Mouse (Mus musculus) heart, embryonic 15.5 days (tissue): ENCODE measurements around the gene Nprl2. TPM values are rescaled to one million over a fixed set of nuclear protein-coding genes. Genes with fewer than 3 reads are reported as not detected.

Source experiments
- ATAC-seq: fragments of 200-750 bp; cut with Nextera tagmentation; replicated peaks from 2 replicates; pipeline ENCODE4 v1.8.0; 2017; ENCODE audit warnings: low read depth, moderate TSS enrichment; ENCODE audit not compliant: insufficient number of reproducible peaks, insufficient read depth, low FRiP score
- H3K27ac ChIP-seq: fragments of 300-500 bp; sonication (generic); 2 replicates; pipeline ENCODE4 v1.5.1; 2015; ENCODE audit warnings: mild to moderate bottlenecking, inconsistent platforms
- H3K27me3 ChIP-seq: fragments of 300-500 bp; sonication (generic); 2 replicates; pipeline ENCODE4 v1.6.1; 2015; ENCODE audit warnings: inconsistent platforms
- H3K36me3 ChIP-seq: fragments of 300-500 bp; sonication (generic); 2 replicates; pipeline ENCODE4 v1.6.1; 2015; ENCODE audit warnings: mild to moderate bottlenecking, inconsistent platforms
- H3K4me1 ChIP-seq: fragments of 300-500 bp; sonication (generic); replicated peaks from 2 replicates; pipeline ENCODE4 v1.6.1; 2015; ENCODE audit warnings: inconsistent platforms
- H3K4me2 ChIP-seq: fragments of 300-500 bp; sonication (generic); 2 replicates; pipeline ENCODE4 v1.6.1; 2015; ENCODE audit warnings: inconsistent platforms, mild to moderate bottlenecking, moderate library complexity
- H3K4me3 ChIP-seq: fragments of 300-500 bp; sonication (generic); 2 replicates; pipeline ENCODE4 v1.5.1; 2015; ENCODE audit warnings: mild to moderate bottlenecking, inconsistent platforms
- H3K9ac ChIP-seq: fragments of 300-500 bp; sonication (generic); 2 replicates; pipeline ENCODE4 v1.6.1; 2015; ENCODE audit warnings: mild to moderate bottlenecking, inconsistent platforms
- H3K9me3 ChIP-seq: fragments of 300-500 bp; sonication (generic); replicated peaks from 2 replicates; pipeline ENCODE4 v1.6.1; 2016; ENCODE audit warnings: inconsistent platforms
- WGBS: fragments of 180-500 bp; shearing (Covaris S2); methylation state at CpG from one replicate; pipeline ENCODE4 v1.1.7; 2015; ENCODE audit warnings: mixed read lengths; 5-methylcytosine and 5-hydroxymethylcytosine counted together
- polyA plus RNA-seq: library from polyadenylated mRNA; unstranded; fragments of >200 nt; fragmentation: Nextera tagmentation; extraction: Ambion mirVana; gene quantifications from 2 replicates; pipeline ENCODE4 v1.2.1, GENCODE M21; 2015

Nprl2 gene
- polyA plus RNA-seq, 1 experiment from 2014 or later, result 26.4 TPM

- no peaks in the 10 kb centered on the region for H3K9me3 ChIP-seq
- no peaks in the 10 kb centered on the region for H3K27me3 ChIP-seq
- peak overlapping the region; percentile 73 for H3K27ac ChIP-seq
- peaks cover 29% of the 10 kb centered on the region for H3K36me3 ChIP-seq
- 77% methylated on average over 11 of the region's 11 CpGs for WGBS
- peaks cover 82% of the 10 kb centered on the region for H3K4me1 ChIP-seq
- no peak overlapping the region for H3K4me3 ChIP-seq
- H3K9ac ChIP-seq, result peak overlapping the region; percentile 20
- H3K4me2 ChIP-seq, result peak overlapping the region; percentile 10; the same call in 1 of the 2 replicates
- no peak for ATAC-seq
Measured at GRCm38 (mm10) chr9:107593101-107593976, 51.3 kb downstream of the Nprl2 start.

- Histone ChIP-seq H3K27me3 (peaks cover 7% of the 10 kb centered on the region; the same call in 1 of the 2 replicates), H3K36me3 (peaks cover 29% of the 10 kb centered on the region), H3K9ac (no peak overlapping the region), H3K27ac (peak overlapping the region; percentile 73), H3K4me3 (no peak overlapping the region), H3K9me3 (no peaks in the 10 kb centered on the region), H3K4me1 (peaks cover 71% of the 10 kb centered on the region), H3K4me2 (no peak overlapping the region)
- 78% methylated on average over 8 of the region's 8 CpGs for WGBS
- no peak for ATAC-seq
Measured at GRCm38 (mm10) chr9:107594281-107595062, 52.4 kb downstream of the Nprl2 start.

Other genes starting within 250 kb of the Nprl2 start
- 31.1 and 36.3 TPM in 2 replicates for gene Cish, start 246.2 kb upstream of the Nprl2 start, polyA plus RNA-seq
- gene Hemk1, start 203.9 kb upstream of the Nprl2 start, polyA plus RNA-seq, result 11.2 and 11.8 TPM in 2 replicates
- 0.90 and 1.1 TPM in 2 replicates for gene 6430571L13Rik, start 201.6 kb upstream of the Nprl2 start, polyA plus RNA-seq
- 2.6 and 3.6 TPM in 2 replicates for gene Cacna2d2, start 142.6 kb upstream of the Nprl2 start, polyA plus RNA-seq
- 31.5 and 35.5 TPM in 2 replicates for gene Tmem115, start 8.3 kb upstream of the Nprl2 start, polyA plus RNA-seq
- 14.7 and 19.5 TPM in 2 replicates for gene Cyb561d2, start within 50 bp of the Nprl2 start, polyA plus RNA-seq
- gene Zmynd10, start 5.1 kb downstream of the Nprl2 start, polyA plus RNA-seq, result 0.40 and 1.7 TPM in 2 replicates
- gene Rassf1, start 9.3 kb downstream of the Nprl2 start, polyA plus RNA-seq, result 45.3 and 54.8 TPM in 2 replicates
- gene Tusc2, start 21.0 kb downstream of the Nprl2 start, polyA plus RNA-seq, result 41.4 and 43.0 TPM in 2 replicates
- gene Hyal2, start 25.7 kb downstream of the Nprl2 start, polyA plus RNA-seq, result 72.2 and 89.3 TPM in 2 replicates
- gene Hyal1, start 34.7 kb downstream of the Nprl2 start, polyA plus RNA-seq, result 8.3 and 9.1 TPM in 2 replicates
- gene Naa80, start 36.7 kb downstream of the Nprl2 start, polyA plus RNA-seq, result 13.4 and 17.2 TPM in 2 replicates
- gene Hyal3, start 38.6 kb downstream of the Nprl2 start, polyA plus RNA-seq, result 0.68 and 0.82 TPM in 2 replicates
- 31.7 and 45.7 TPM in 2 replicates for gene Ifrd2, start 45.4 kb downstream of the Nprl2 start, polyA plus RNA-seq
- gene Sema3b, start 67.0 kb downstream of the Nprl2 start, polyA plus RNA-seq, result 9.7 and 10.7 TPM in 2 replicates
- gene Gnai2, start 93.1 kb downstream of the Nprl2 start, polyA plus RNA-seq, result 367 and 431 TPM in 2 replicates
- 2.5 and 3.6 TPM in 2 replicates for gene Slc38a3, start 127.3 kb downstream of the Nprl2 start, polyA plus RNA-seq
- gene Gnat1, start 137.5 kb downstream of the Nprl2 start, polyA plus RNA-seq, result 0.53 and 0.98 TPM in 2 replicates
- gene Sema3f, start 168.2 kb downstream of the Nprl2 start, polyA plus RNA-seq, result 4.1 and 7.1 TPM in 2 replicates
- 123 and 147 TPM in 2 replicates for gene Rbm5, start 228.8 kb downstream of the Nprl2 start, polyA plus RNA-seq